Mouse (Mus musculus) thymus, adult 2 months (tissue): Measurements from ENCODE around the gene Zc3h12c.

Source experiments
- CTCF ChIP-seq: fragments of 200-500 bp; IDR thresholded peaks from 2 replicates; pipeline ENCODE4 v1.5.1; 2012; ENCODE audit warnings: mild to moderate bottlenecking, control low read depth, low read length, moderate library complexity, borderline replicate concordance; ENCODE audit not compliant: control insufficient read depth, poor library complexity, insufficient read depth; ENCODE audit errors: extremely low read depth
- POLR2A ChIP-seq: fragments of 200-500 bp; IDR thresholded peaks from 2 replicates; pipeline ENCODE4 v1.6.1; 2012; ENCODE audit warnings: mild to moderate bottlenecking, low read length, control low read depth, moderate library complexity; ENCODE audit not compliant: control insufficient read depth, poor library complexity, insufficient read depth; ENCODE audit errors: extremely low read depth

GRCm38 (mm10) chr9:52208510-52209030 is 40.2 kb upstream of the Zc3h12c start:
- TF ChIP-seq CTCF, result no peak
- TF ChIP-seq POLR2A, result no peak
